Mouse (Mus musculus) spleen, adult 2 months (tissue): Measurements from ENCODE around the gene Srgap2.

ENCODE experiments used
- CTCF ChIP-seq: fragments of 200-500 bp; IDR thresholded peaks from 2 replicates; pipeline ENCODE4 v1.5.1; 2011; ENCODE audit warnings: mild to moderate bottlenecking, inconsistent platforms; ENCODE audit not compliant: insufficient read depth, insufficient read length, insufficient replicate concordance; ENCODE audit errors: extremely low read depth
- POLR2A ChIP-seq: fragments of 200-500 bp; IDR thresholded peaks from 2 replicates; pipeline ENCODE4 v1.6.1; 2011; ENCODE audit warnings: low read depth, low read length, inconsistent platforms

DNA sequence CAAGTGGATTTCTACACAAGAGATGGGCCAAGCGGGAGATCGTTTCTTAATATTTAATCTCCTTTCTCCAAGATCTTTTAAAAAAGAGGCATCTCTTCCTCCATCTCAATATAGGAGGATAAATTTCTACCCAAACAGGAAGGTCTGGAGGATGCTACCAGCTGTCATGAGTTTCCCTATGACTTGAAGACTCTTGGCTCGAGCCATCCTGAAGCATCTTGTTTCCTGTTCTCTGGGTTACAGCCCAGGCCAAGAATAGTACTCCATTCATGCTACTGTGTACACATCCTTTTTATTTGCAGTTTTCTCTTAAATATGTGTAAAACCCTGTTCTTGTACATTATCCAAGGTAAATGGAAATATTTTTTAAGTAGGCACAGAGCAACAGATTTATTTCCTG, 44.9 kb downstream of the Srgap2 start:
- TF ChIP-seq CTCF (no peak), POLR2A (no peak)
